9 mouse cellular contexts compared by ENCODE assay signal in genomic region chr2:91987542-91987941, GRCm38 (mm10). TPM values are rescaled to one million over a fixed set of nuclear protein-coding genes. Genes with fewer than 3 reads are reported as not detected.
DNase-seq lines count a peak whose midpoint lies in the region; ATAC-seq and TF ChIP-seq lines count a peak whose summit lies in the region.
"Had no signal": no experiment of that assay in that cellular context is flagged by ENCODE, and none has a peak within 500 bp of the region (broad histone marks: within the 10 kb centered on the region; RNA-seq: fewer than 3 reads in every experiment).

No protein-coding gene starts in this region.

- H3K9ac ChIP-seq in ES-E14 (ENCODE audit: insufficient read depth, low read depth, low read length, poor library complexity, severe bottlenecking) = no peak overlapping the region; the same call in 1 of the 2 replicates
- no peak overlapping the region for H3K9ac ChIP-seq in embryonic facial prominence, embryonic 11.5 days (replicated peaks; ENCODE audit: low read length)
- no peak overlapping the region for H3K9ac ChIP-seq in heart, embryonic 13.5 days
- H3K9ac ChIP-seq: liver, embryonic 15.5 days had no signal

- H3K36me3 ChIP-seq in ES-E14 (ENCODE audit: control insufficient read depth, insufficient read depth, low read length, poor library complexity, severe bottlenecking) = peaks cover 7% of the 10 kb centered on the region; the same call in 1 of the 2 replicates
- H3K36me3 ChIP-seq in embryonic facial prominence, embryonic 11.5 days (replicated peaks; ENCODE audit: control insufficient read depth, insufficient read depth, low read depth, low read length) = no peaks in the 10 kb centered on the region
- H3K36me3 ChIP-seq in heart, embryonic 13.5 days = peaks cover 28% of the 10 kb centered on the region
- H3K36me3 ChIP-seq: liver, embryonic 15.5 days had no signal

- ATAC-seq in embryonic facial prominence, embryonic 11.5 days (replicated peaks; ENCODE audit: insufficient number of reproducible peaks, low FRiP score, low TSS enrichment, low read depth) = no peak
- ATAC-seq in heart, embryonic 13.5 days (ENCODE audit: extremely low read depth, insufficient number of reproducible peaks, low FRiP score, low TSS enrichment) = 0 out of 2 replicates have a peak, but pooled peaks have one; percentile 9

- H3K4me2 ChIP-seq in embryonic facial prominence, embryonic 11.5 days (ENCODE audit: low read depth, low read length) = no peak overlapping the region
- H3K4me2 ChIP-seq in heart, embryonic 13.5 days = no peak overlapping the region
- H3K4me2 ChIP-seq: liver, embryonic 15.5 days had no signal

- WGBS in embryonic facial prominence, embryonic 11.5 days = 2% methylated on average over 3 of the region's 3 CpGs
- 1% methylated on average over 3 of the region's 3 CpGs for WGBS in heart, embryonic 13.5 days

- no peak overlapping the region for H3K27ac ChIP-seq in ES-E14 (ENCODE audit: insufficient read depth, low read depth, low read length, poor library complexity, severe bottlenecking)
- H3K27ac ChIP-seq in embryonic facial prominence, embryonic 11.5 days (replicated peaks; ENCODE audit: low read depth, low read length) = no peak overlapping the region
- H3K27ac ChIP-seq in heart, embryonic 13.5 days (replicated peaks) = no peak overlapping the region
- no peak overlapping the region for H3K27ac ChIP-seq in layer of hippocampus, adult 2 months
- H3K27ac ChIP-seq: liver, embryonic 15.5 days had no signal

- H3K4me1 ChIP-seq in ES-E14 (ENCODE audit: control insufficient read depth in 2 of 2, insufficient read depth in 2 of 2, low read length in 2 of 2, poor library complexity in 1 of 2) = peaks cover 2 to 13% of the 10 kb centered on the region in 2 experiments; a peak in 3 of 4 replicates
- no peaks in the 10 kb centered on the region; the same call in 1 of the 2 replicates for H3K4me1 ChIP-seq in embryonic facial prominence, embryonic 11.5 days (ENCODE audit: control insufficient read depth, insufficient read depth, low read length)
- H3K4me1 ChIP-seq in heart, embryonic 13.5 days = peaks cover 28% of the 10 kb centered on the region

- no peak overlapping the region for H3K4me3 ChIP-seq in ES-E14 (ENCODE audit: insufficient read depth in 1 of 2, low read depth in 1 of 2, low read length in 2 of 2, poor library complexity in 1 of 2, severe bottlenecking in 1 of 2)
- H3K4me3 ChIP-seq in embryonic facial prominence, embryonic 11.5 days (ENCODE audit: low read depth, low read length) = no peak overlapping the region
- no peak overlapping the region for H3K4me3 ChIP-seq in heart, embryonic 13.5 days
- H3K4me3 ChIP-seq in layer of hippocampus, adult 2 months = no peak overlapping the region
- H3K4me3 ChIP-seq: liver, embryonic 15.5 days had no signal

- no peaks in the 10 kb centered on the region for H3K9me3 ChIP-seq in ES-E14 (ENCODE audit: control insufficient read depth, insufficient read depth, low read depth, low read length)
- no peaks in the 10 kb centered on the region for H3K9me3 ChIP-seq in embryonic facial prominence, embryonic 11.5 days (replicated peaks; ENCODE audit: control insufficient read depth, low read length)
- no peaks in the 10 kb centered on the region for H3K9me3 ChIP-seq in heart, embryonic 13.5 days
- H3K9me3 ChIP-seq: liver, embryonic 15.5 days had no signal

- peak; percentile 99 for TF ChIP-seq CTCF in layer of hippocampus, adult 2 months (conservative IDR thresholded peaks at IDR 0.05)

- in situ Hi-C loops in ES-E14 (cut with MboI; ENCODE audit: low sequenced_read_pairs in 2 of 2, unreplicated experiment in 2 of 2) = loop anchor here in 1 of 2 experiments (25.0 kb wide), 1 partner anchor 350 kb away; no protein-coding TSS in a partner anchor

- DNase-seq in ES-E14 (ENCODE audit: low read depth, low spot score) = peak; percentile 85
- peak; percentile 85 to 87 for DNase-seq in adrenal gland, postnatal 36 days
- peak; percentile 93 for DNase-seq in embryonic facial prominence, embryonic 11.5 days (ENCODE audit: low spot score)
- DNase-seq in layer of hippocampus, adult 2 months (ENCODE audit: low spot score in 2 of 2) = peak; percentile 66 to 89
- peak; percentile 93 for DNase-seq in lung, postnatal 36 days
- DNase-seq in right cerebral cortex, adult 2 months (ENCODE audit: low spot score in 2 of 2) = peak; percentile 88 to 96
- DNase-seq in urinary bladder, postnatal 25 days (ENCODE audit: low spot score) = peak; percentile 85

- H3K27me3 ChIP-seq in embryonic facial prominence, embryonic 11.5 days (ENCODE audit: control insufficient read depth, insufficient read depth, low read length) = no peaks in the 10 kb centered on the region
- H3K27me3 ChIP-seq in heart, embryonic 13.5 days (replicated peaks) = 0 out of 2 replicates have a peak, but pooled peaks cover 6% of the 10 kb centered on the region
- H3K27me3 ChIP-seq: liver, embryonic 15.5 days had no signal

TF ChIP-seq in ES-E14, 5 proteins besides CTCF, POLR2A, EP300 and RAD21:
- TF ChIP-seq ZC3H11A (IDR thresholded peaks at IDR 0.05; ENCODE audit: borderline replicate concordance, low read depth, low read length) (peak; percentile 80), CHD2 (IDR thresholded peaks at IDR 0.05; ENCODE audit: low read depth, low read length) (no peak)

RNA-seq across cellular contexts. Expression of gene Dgkz, which starts 11.9 kb away (rescaled TPM):
- 47.0 and 59.0 TPM in 2 replicates for total RNA-seq in ES-E14 (2012; rRNA removed)
- total RNA-seq in adrenal gland, postnatal 36 days (2021) = 10 to 100 TPM; 45.1 to 48.0 TPM
- polyA plus RNA-seq in embryonic facial prominence, embryonic 11.5 days (2014; fragmentation: Nextera tagmentation; extraction: Ambion mirVana) = 28.6 and 30.1 TPM in 2 replicates
- 37.9 and 43.4 TPM in 2 replicates for polyA plus RNA-seq in heart, embryonic 13.5 days (2015; fragmentation: Nextera tagmentation; extraction: Ambion mirVana)
- 100 to 1,000 TPM; 513 to 526 TPM for total RNA-seq in layer of hippocampus, adult 2 months (2021)

RNA-seq across cellular contexts. Expression of gene Creb3l1, which starts 36.8 kb away (rescaled TPM):
- total RNA-seq in ES-E14 (2012; rRNA removed) = 4.4 and 5.4 TPM in 2 replicates
- total RNA-seq in adrenal gland, postnatal 36 days (2021) = 10 to 100 TPM in 1 of 2 experiments, 1 to 10 TPM in 1; 6.2 to 30.5 TPM
- 1.2 and 1.5 TPM in 2 replicates for polyA plus RNA-seq in embryonic facial prominence, embryonic 11.5 days (2014; fragmentation: Nextera tagmentation; extraction: Ambion mirVana)
- polyA plus RNA-seq in heart, embryonic 13.5 days (2015; fragmentation: Nextera tagmentation; extraction: Ambion mirVana) = 6.9 and 9.0 TPM in 2 replicates
- total RNA-seq in layer of hippocampus, adult 2 months (2021) = 1 to 10 TPM; 3.2 to 3.6 TPM

RNA-seq across cellular contexts. Expression of gene Gm9821, which starts 42.0 kb away (rescaled TPM):
- total RNA-seq in ES-E14 (2012; rRNA removed) = 0.18 and 0.79 TPM in 2 replicates
- not detected for total RNA-seq in adrenal gland, postnatal 36 days (2021)
- 0.28 TPM in 1 of 2 replicates, not detected in the other for polyA plus RNA-seq in embryonic facial prominence, embryonic 11.5 days (2014; fragmentation: Nextera tagmentation; extraction: Ambion mirVana)
- polyA plus RNA-seq in heart, embryonic 13.5 days (2015; fragmentation: Nextera tagmentation; extraction: Ambion mirVana) = 1.6 and 2.2 TPM in 2 replicates
- not detected for total RNA-seq in layer of hippocampus, adult 2 months (2021)

RNA-seq across cellular contexts. Expression of gene Mdk, which starts 55.4 kb away (rescaled TPM):
- 345 and 362 TPM in 2 replicates for total RNA-seq in ES-E14 (2012; rRNA removed)
- 10 to 100 TPM in 1 of 2 experiments, 1 to 10 TPM in 1; 6.7 to 11.6 TPM for total RNA-seq in adrenal gland, postnatal 36 days (2021)
- 1,845 and 1,892 TPM in 2 replicates for polyA plus RNA-seq in embryonic facial prominence, embryonic 11.5 days (2014; fragmentation: Nextera tagmentation; extraction: Ambion mirVana)
- polyA plus RNA-seq in heart, embryonic 13.5 days (2015; fragmentation: Nextera tagmentation; extraction: Ambion mirVana) = 603 and 654 TPM in 2 replicates
- total RNA-seq in layer of hippocampus, adult 2 months (2021) = 10 to 100 TPM; 25.3 to 31.9 TPM
